Mouse (Mus musculus): ENCODE measurements around the gene Gm38431. TPM values are rescaled to one million over a fixed set of nuclear protein-coding genes. Genes with fewer than 3 reads are reported as not detected.

Gm38431 gene
- 1.3 and 1.6 TPM in 2 replicates for polyA plus RNA-seq (2015; fragmentation: Nextera tagmentation; extraction: Ambion mirVana)

- DNase-seq, result peak; percentile 98
- Histone ChIP-seq H3K4me1 (replicated peaks) (peaks cover 49% of the 10 kb centered on the region), H3K27me3 (no peaks in the 10 kb centered on the region), H3K4me3 (replicated peaks) (peak within 1 kb of the TSS; percentile 74), H3K4me2 (peak within 1 kb of the TSS; percentile 92), H3K9ac (peak within 1 kb of the TSS; percentile 80), H3K27ac (peak within 1 kb of the TSS; percentile 87), H3K9me3 (replicated peaks) (no peaks in the 10 kb centered on the region), H3K36me3 (peaks cover 45% of the 10 kb centered on the region)
- peak; percentile 99 for ATAC-seq (ENCODE audit: low read depth)
- WGBS (ENCODE audit: insufficient replicate concordance), result under 1% methylated on average over 54 of the region's 54 CpGs
These were observed at the start of gene Gm38431, which contains the start of gene Raver1 for GRCm38 (mm10) chr9:21091707-21092320. TSS of gene Gm38431 (minus strand) at chr9:21091997. TSS of gene Raver1 (minus strand) at chr9:21092008.

GRCm38 (mm10) chr9:21138386-21138785 is 46.6 kb upstream of the Gm38431 start:
- no peaks in the 10 kb centered on the region for H3K27me3 ChIP-seq
- DNase-seq (no peak), ATAC-seq (ENCODE audit: low read depth) (no peak)
- H3K9ac ChIP-seq, result no peak overlapping the region
- peaks cover 23% of the 10 kb centered on the region for H3K4me1 ChIP-seq (replicated peaks)
- 64% methylated on average over 4 of the region's 4 CpGs for WGBS (ENCODE audit: insufficient replicate concordance)
- no peak overlapping the region for H3K4me2 ChIP-seq
- H3K9me3 ChIP-seq (replicated peaks), result no peaks in the 10 kb centered on the region
- no peak overlapping the region for H3K4me3 ChIP-seq (replicated peaks)
- H3K27ac ChIP-seq, result peak overlapping the region; percentile 29
- peaks cover 59% of the 10 kb centered on the region for H3K36me3 ChIP-seq

GRCm38 (mm10) chr9:21137229-21137628 is 45.4 kb upstream of the Gm38431 start:
- no peak overlapping the region for H3K9ac ChIP-seq
- no peaks in the 10 kb centered on the region for H3K27me3 ChIP-seq
- peak; percentile 40 for DNase-seq
- 42% methylated on average over 3 of the region's 3 CpGs for WGBS (ENCODE audit: insufficient replicate concordance)
- no peaks in the 10 kb centered on the region for H3K9me3 ChIP-seq (replicated peaks)
- no peak overlapping the region for H3K4me3 ChIP-seq (replicated peaks)
- no peak overlapping the region for H3K4me2 ChIP-seq
- H3K36me3 ChIP-seq, result peaks cover 47% of the 10 kb centered on the region
- peaks cover 28% of the 10 kb centered on the region for H3K4me1 ChIP-seq (replicated peaks)
- ATAC-seq (ENCODE audit: low read depth), result peak; percentile 21
- peak overlapping the region; percentile 29; the same call in 1 of the 2 replicates for H3K27ac ChIP-seq

GRCm38 (mm10) chr9:21136401-21136800 is 44.6 kb upstream of the Gm38431 start:
- H3K27ac ChIP-seq, result peak overlapping the region; percentile 31; the same call in 1 of the 2 replicates

GRCm38 (mm10) chr9:21135941-21136381 is 44.2 kb upstream of the Gm38431 start:
- WGBS (ENCODE audit: insufficient replicate concordance), result 48% methylated on average over 1 of the region's 1 CpGs
- Histone ChIP-seq H3K9me3 (replicated peaks) (no peaks in the 10 kb centered on the region), H3K27me3 (no peaks in the 10 kb centered on the region), H3K36me3 (peaks cover 35% of the 10 kb centered on the region), H3K9ac (0 out of 2 replicates have a peak overlapping the region, but pooled peaks have one; percentile 10), H3K27ac (peak overlapping the region; percentile 31; the same call in 1 of the 2 replicates), H3K4me3 (replicated peaks) (no peak overlapping the region), H3K4me1 (replicated peaks) (peaks cover 38% of the 10 kb centered on the region), H3K4me2 (no peak overlapping the region)
- no peak for ATAC-seq (ENCODE audit: low read depth)
- no peak for DNase-seq

More at GRCm38 (mm10) chr9:21136401-21136800, 44.6 kb upstream of the Gm38431 start:
- Histone ChIP-seq H3K4me3 (replicated peaks) (no peak overlapping the region), H3K9me3 (replicated peaks) (no peaks in the 10 kb centered on the region), H3K4me1 (replicated peaks) (peaks cover 34% of the 10 kb centered on the region), H3K4me2 (no peak overlapping the region), H3K27me3 (no peaks in the 10 kb centered on the region), H3K9ac (0 out of 2 replicates have a peak overlapping the region, but pooled peaks have one; percentile 10), H3K36me3 (peaks cover 39% of the 10 kb centered on the region)
- no peak for DNase-seq
- 38% methylated on average over 6 of the region's 6 CpGs for WGBS (ENCODE audit: insufficient replicate concordance)
- ATAC-seq (ENCODE audit: low read depth), result no peak

GRCm38 (mm10) chr9:21135329-21135890 is 43.6 kb upstream of the Gm38431 start:
- 58% methylated on average over 4 of the region's 4 CpGs for WGBS (ENCODE audit: insufficient replicate concordance)
- no peak for ATAC-seq (ENCODE audit: low read depth)

GRCm38 (mm10) chr9:21134595-21135328 is 43.0 kb upstream of the Gm38431 start:
- no peak for ATAC-seq (ENCODE audit: low read depth)
- Histone ChIP-seq H3K4me1 (replicated peaks) (peaks cover 47% of the 10 kb centered on the region), H3K9ac (no peak overlapping the region), H3K9me3 (replicated peaks) (no peaks in the 10 kb centered on the region), H3K27ac (no peak overlapping the region), H3K4me3 (replicated peaks) (no peak overlapping the region), H3K4me2 (no peak overlapping the region), H3K27me3 (no peaks in the 10 kb centered on the region), H3K36me3 (peaks cover 23% of the 10 kb centered on the region)
- 58% methylated on average over 9 of the region's 9 CpGs for WGBS (ENCODE audit: insufficient replicate concordance)
- no peak for DNase-seq

More at GRCm38 (mm10) chr9:21135329-21135890, 43.6 kb upstream of the Gm38431 start:
- Histone ChIP-seq H3K27ac (no peak overlapping the region), H3K4me3 (replicated peaks) (no peak overlapping the region), H3K4me2 (no peak overlapping the region), H3K9ac (no peak overlapping the region), H3K27me3 (no peaks in the 10 kb centered on the region), H3K9me3 (replicated peaks) (no peaks in the 10 kb centered on the region), H3K4me1 (replicated peaks) (peaks cover 43% of the 10 kb centered on the region), H3K36me3 (peaks cover 29% of the 10 kb centered on the region)
- no peak for DNase-seq

GRCm38 (mm10) chr9:21133064-21133707 is 41.4 kb upstream of the Gm38431 start:
- DNase-seq (no peak), ATAC-seq (ENCODE audit: low read depth) (no peak)
- H3K4me3 ChIP-seq (replicated peaks), result no peak overlapping the region
- H3K27ac ChIP-seq, result no peak overlapping the region
- WGBS (ENCODE audit: insufficient replicate concordance), result 33% methylated on average over 9 of the region's 9 CpGs
- no peak overlapping the region for H3K4me2 ChIP-seq
- peaks cover 7% of the 10 kb centered on the region for H3K36me3 ChIP-seq
- H3K4me1 ChIP-seq (replicated peaks), result peaks cover 47% of the 10 kb centered on the region
- no peaks in the 10 kb centered on the region for H3K9me3 ChIP-seq (replicated peaks)
- H3K9ac ChIP-seq, result no peak overlapping the region
- no peaks in the 10 kb centered on the region for H3K27me3 ChIP-seq

- Histone ChIP-seq H3K27me3 (no peaks in the 10 kb centered on the region), H3K4me1 (replicated peaks) (peaks cover 47% of the 10 kb centered on the region), H3K9me3 (replicated peaks) (no peaks in the 10 kb centered on the region), H3K36me3 (0 out of 2 replicates have a peak, but pooled peaks cover 6% of the 10 kb centered on the region), H3K4me2 (peak overlapping the region; percentile 79), H3K4me3 (replicated peaks) (peak overlapping the region; percentile 68; the same call in 1 of the 2 replicates), H3K27ac (no peak overlapping the region), H3K9ac (no peak overlapping the region)
- no peak for ATAC-seq (ENCODE audit: low read depth)
- WGBS (ENCODE audit: insufficient replicate concordance), result 59% methylated on average over 12 of the region's 12 CpGs
- no peak for DNase-seq
These were observed 40.4 kb upstream of the Gm38431 start for GRCm38 (mm10) chr9:21132102-21132775.

GRCm38 (mm10) chr9:21131059-21131956 is 39.5 kb upstream of the Gm38431 start, which contains the start of gene Tyk2:
TSS of gene Tyk2 (minus strand) at chr9:21131243.
- Histone ChIP-seq H3K36me3 (peaks cover 14% of the 10 kb centered on the region; the same call in 1 of the 2 replicates), H3K4me1 (replicated peaks) (peaks cover 42% of the 10 kb centered on the region), H3K4me2 (peak within 1 kb of the TSS; percentile 79), H3K27me3 (no peaks in the 10 kb centered on the region), H3K4me3 (replicated peaks) (peak within 1 kb of the TSS; percentile 68), H3K9me3 (replicated peaks) (no peaks in the 10 kb centered on the region), H3K9ac (peak within 1 kb of the TSS; percentile 71), H3K27ac (peak within 1 kb of the TSS; percentile 59)
- peak; percentile 93 for ATAC-seq (ENCODE audit: low read depth)
- 6% methylated on average over 37 of the region's 37 CpGs for WGBS (ENCODE audit: insufficient replicate concordance)
- DNase-seq, result peak; percentile 84
